Comparison of ENCODE assay signal across 8 mouse cellular contexts in genomic region chr7:17027588-17028343, GRCm38 (mm10). TPM values are rescaled to one million over a fixed set of nuclear protein-coding genes. Genes with fewer than 3 reads are reported as not detected.
A peak's percentile ranks its signal among the peaks of the same experiment; 100 is the strongest.
DNase-seq lines count a peak whose midpoint lies in the region; ATAC-seq and TF ChIP-seq lines count a peak whose summit lies in the region.

Gene Ppp5c, minus strand, starts transcription at chr7:17027924.

- peak within 1 kb of the TSS; percentile 80 to 88 for H3K4me3 ChIP-seq in MEL (ENCODE audit: control insufficient read depth in 1 of 2, insufficient read depth in 1 of 2, low read depth in 2 of 2, low read length in 2 of 2)
- peak within 1 kb of the TSS; percentile 88 for H3K4me3 ChIP-seq in cerebellum, adult 2 months (replicated peaks; ENCODE audit: insufficient read depth, low read depth, low read length)
- peak within 1 kb of the TSS; percentile 85 for H3K4me3 ChIP-seq in lung, embryonic 16.5 days (ENCODE audit: low read length)

- 0% methylated on average over 56 of the region's 58 CpGs for WGBS in cerebellum, adult 2 months
- WGBS in lung, embryonic 16.5 days, result under 1% methylated on average over 54 of the region's 58 CpGs

- peak within 1 kb of the TSS; percentile 75 for H3K4me2 ChIP-seq in lung, embryonic 16.5 days (ENCODE audit: low read depth, low read length)

- peak; percentile 14 to 43; a peak in 3 of 4 replicates for ATAC-seq in hematopoietic stem cell, adult 5-6 weeks (replicated peaks in 1 of 2; ENCODE audit: insufficient read depth in 1 of 2, low FRiP score in 2 of 2, low TSS enrichment in 1 of 2, low read depth in 1 of 2, poor library complexity in 2 of 2, severe bottlenecking in 2 of 2)
- peak; percentile 84 for ATAC-seq in lung, embryonic 16.5 days (ENCODE audit: low read depth)

- TF ChIP-seq CTCF in MEL (IDR thresholded peaks at IDR 0.05 in 2 of 3, conservative IDR thresholded peaks at IDR 0.05 in 1 of 3; ENCODE audit: control insufficient read depth in 1 of 3, insufficient read depth in 1 of 3, low read depth in 2 of 3, low read length in 3 of 3, poor library complexity in 1 of 3, severe bottlenecking in 1 of 3), result no peak
- no peak for TF ChIP-seq CTCF in cerebellum, adult 2 months (IDR thresholded peaks at IDR 0.05; ENCODE audit: borderline replicate concordance, insufficient read depth, low read depth, low read length)

- H3K4me1 ChIP-seq in MEL (ENCODE audit: control insufficient read depth in 1 of 2, insufficient read depth in 2 of 2, low read length in 2 of 2), result peaks cover 4 to 15% of the 10 kb centered on the region in 2 experiments; a peak in 3 of 4 replicates
- H3K4me1 ChIP-seq in cerebellum, adult 2 months (ENCODE audit: control insufficient read depth, insufficient read depth, low read length), result peaks cover 34% of the 10 kb centered on the region
- H3K4me1 ChIP-seq in lung, embryonic 16.5 days (replicated peaks; ENCODE audit: control insufficient read depth, insufficient read depth, low read length), result peaks cover 42% of the 10 kb centered on the region

- DNase-seq in MEL (ENCODE audit: low read depth, low spot score), result peak; percentile 94
- peak; percentile 90 to 91 for DNase-seq in cerebellum, adult 2 months
- peak; percentile 85 for DNase-seq in forelimb bud, embryonic 11.5 days (ENCODE audit: low read depth, low spot score)
- DNase-seq in layer of hippocampus, adult 9-10 months (ENCODE audit: low spot score), result peak; percentile 57
- DNase-seq in ovary, postnatal 10 days (ENCODE audit: low spot score), result peak; percentile 89
- DNase-seq in thymus, postnatal 10 days (ENCODE audit: low spot score in 2 of 2), result peak; percentile 76 to 77

- H3K9me3 ChIP-seq in MEL (replicated peaks; ENCODE audit: insufficient read depth, low read length), result no peaks in the 10 kb centered on the region
- no peaks in the 10 kb centered on the region for H3K9me3 ChIP-seq in lung, embryonic 16.5 days (ENCODE audit: control insufficient read depth, low read length)

- H3K79me2 ChIP-seq in MEL (ENCODE audit: control insufficient read depth, insufficient read depth, low read length, poor library complexity), result peaks cover 46% of the 10 kb centered on the region

- H3K36me3 ChIP-seq in MEL (ENCODE audit: control insufficient read depth in 1 of 2, insufficient read depth in 2 of 2, low read length in 2 of 2), result peaks cover 0 to 16% of the 10 kb centered on the region in 2 experiments; a peak in 3 of 4 replicates
- H3K36me3 ChIP-seq in lung, embryonic 16.5 days (ENCODE audit: control insufficient read depth, insufficient read depth, low read length), result peaks cover 11% of the 10 kb centered on the region

- H3K9ac ChIP-seq in MEL (ENCODE audit: control insufficient read depth, low read depth, low read length, poor library complexity, severe bottlenecking), result peak within 1 kb of the TSS; percentile 89
- peak within 1 kb of the TSS; percentile 91 for H3K9ac ChIP-seq in lung, embryonic 16.5 days (ENCODE audit: low read length)

- TF ChIP-seq RAD21 in MEL (IDR thresholded peaks at IDR 0.05; ENCODE audit: low read depth, low read length), result no peak

- TF ChIP-seq POLR2A in MEL (IDR thresholded peaks at IDR 0.05; ENCODE audit: control insufficient read depth in 1 of 2, insufficient read depth in 1 of 2, low read depth in 1 of 2, low read length in 2 of 2, poor library complexity in 1 of 2), result peak; percentile 57 to 70; a peak in 3 of 4 replicates
- peak; percentile 67 for TF ChIP-seq POLR2A in cerebellum, adult 2 months (IDR thresholded peaks at IDR 0.05; ENCODE audit: borderline replicate concordance, insufficient read depth, low read length)

- H3K27me3 ChIP-seq in MEL (ENCODE audit: control insufficient read depth in 1 of 2, insufficient read depth in 2 of 2, low read length in 2 of 2), result no peaks in the 10 kb centered on the region
- H3K27me3 ChIP-seq in cerebellum, adult 2 months (ENCODE audit: control insufficient read depth, insufficient read depth, low read length), result no peaks in the 10 kb centered on the region
- H3K27me3 ChIP-seq in lung, embryonic 16.5 days (ENCODE audit: control insufficient read depth, insufficient read depth, low read depth, low read length), result no peaks in the 10 kb centered on the region

- TF ChIP-seq EP300 in MEL (IDR thresholded peaks at IDR 0.05; ENCODE audit: low read depth in 1 of 2, low read length in 2 of 2), result no peak

- peak within 1 kb of the TSS; percentile 85 for H3K27ac ChIP-seq in MEL (ENCODE audit: control insufficient read depth, low read depth, low read length)
- H3K27ac ChIP-seq in cerebellum, adult 2 months (ENCODE audit: insufficient read depth, low read length), result peak within 1 kb of the TSS; percentile 71
- H3K27ac ChIP-seq in lung, embryonic 16.5 days (ENCODE audit: low read length), result peak within 1 kb of the TSS; percentile 92

TF ChIP-seq in MEL, 35 proteins besides CTCF, POLR2A, EP300 and RAD21:
- TF ChIP-seq NRF1 (IDR thresholded peaks at IDR 0.05; ENCODE audit: insufficient read depth, low read depth, low read length, poor library complexity, severe bottlenecking), result peak; percentile 74
- peak; percentile 75; the same call in 1 of the 2 replicates for TF ChIP-seq BHLHE40 (IDR thresholded peaks at IDR 0.05; ENCODE audit: borderline replicate concordance, low read depth, low read length)
- peak; percentile 82 for TF ChIP-seq HCFC1 (IDR thresholded peaks at IDR 0.05; ENCODE audit: low read depth, low read length)
- TF ChIP-seq GATA1 (IDR thresholded peaks at IDR 0.05; ENCODE audit: low read depth, low read length), result no peak
- TF ChIP-seq NELFE (IDR thresholded peaks at IDR 0.05; ENCODE audit: low read depth, low read length), result peak; percentile 70
- TF ChIP-seq UBTF (IDR thresholded peaks at IDR 0.05; ENCODE audit: borderline replicate concordance, insufficient read depth, low read depth, low read length), result no peak
- TF ChIP-seq MAZ (IDR thresholded peaks at IDR 0.05; ENCODE audit: low read depth, low read length), result peak; percentile 89
- no peak for TF ChIP-seq MEF2A (IDR thresholded peaks at IDR 0.05; ENCODE audit: extremely low read depth, insufficient replicate concordance, low read depth, low read length, poor library complexity, severe bottlenecking)
- no peak for TF ChIP-seq SMC3 (IDR thresholded peaks at IDR 0.05; ENCODE audit: low read depth, low read length)
- no peak for TF ChIP-seq ZKSCAN1 (IDR thresholded peaks at IDR 0.05; ENCODE audit: low read depth, low read length)
- peak; percentile 64; the same call in 1 of the 2 replicates for TF ChIP-seq KAT2A (conservative IDR thresholded peaks at IDR 0.05; ENCODE audit: low read depth, low read length)
- no peak for TF ChIP-seq JUND (IDR thresholded peaks at IDR 0.05; ENCODE audit: low read depth, low read length)
- TF ChIP-seq MAX (IDR thresholded peaks at IDR 0.05; ENCODE audit: low read length), result no peak
- TF ChIP-seq TCF12 (IDR thresholded peaks at IDR 0.05; ENCODE audit: low read depth, low read length), result peak; percentile 50
- TF ChIP-seq MXI1 (IDR thresholded peaks at IDR 0.05; ENCODE audit: low read depth, low read length), result 0 out of 2 replicates have a peak, but pooled peaks have one; percentile 0
- TF ChIP-seq MYB (IDR thresholded peaks at IDR 0.05; ENCODE audit: low read depth, low read length), result peak; percentile 53; the same call in 1 of the 2 replicates
- peak; percentile 69 for TF ChIP-seq SIN3A (IDR thresholded peaks at IDR 0.05; ENCODE audit: low read length)
- TF ChIP-seq RCOR1 (IDR thresholded peaks at IDR 0.05; ENCODE audit: low read depth, low read length), result 0 out of 2 replicates have a peak, but pooled peaks have one; percentile 4
- TF ChIP-seq ZC3H11A (IDR thresholded peaks at IDR 0.05; ENCODE audit: low read depth, low read length), result no peak
- TF ChIP-seq ZNF384 (IDR thresholded peaks at IDR 0.05; ENCODE audit: low read depth, low read length), result no peak
- no peak for TF ChIP-seq USF1 (IDR thresholded peaks at IDR 0.05; ENCODE audit: low read depth, low read length)
- no peak for TF ChIP-seq MYC (IDR thresholded peaks at IDR 0.05; ENCODE audit: low read depth, low read length)
- TF ChIP-seq USF2 (IDR thresholded peaks at IDR 0.05; ENCODE audit: borderline replicate concordance in 1 of 2, insufficient read depth in 1 of 2, low read depth in 1 of 2, low read length in 2 of 2), result no peak
- TF ChIP-seq GABPA (IDR thresholded peaks at IDR 0.05; ENCODE audit: low read depth, low read length), result no peak
- no peak for TF ChIP-seq ELF1 (IDR thresholded peaks at IDR 0.05; ENCODE audit: low read depth, low read length)
- TF ChIP-seq CHD1 (IDR thresholded peaks at IDR 0.05; ENCODE audit: low read depth, low read length), result no peak
- TF ChIP-seq POLR2AphosphoS2 (IDR thresholded peaks at IDR 0.05; ENCODE audit: low read length), result peak; percentile 93
- TF ChIP-seq TAL1 (IDR thresholded peaks at IDR 0.05; ENCODE audit: low read length), result no peak
- TF ChIP-seq POLR2AphosphoS5 (IDR thresholded peaks at IDR 0.05; ENCODE audit: borderline replicate concordance, low read depth, low read length), result 0 out of 2 replicates have a peak, but pooled peaks have one; percentile 8
- no peak for TF ChIP-seq CHD2 (IDR thresholded peaks at IDR 0.05; ENCODE audit: low read length)
- no peak for TF ChIP-seq MAFK (IDR thresholded peaks at IDR 0.05; ENCODE audit: borderline replicate concordance, low read depth, low read length)
- no peak for TF ChIP-seq E2F4 (IDR thresholded peaks at IDR 0.05; ENCODE audit: borderline replicate concordance, low read depth, low read length)
- TF ChIP-seq TBP (IDR thresholded peaks at IDR 0.05; ENCODE audit: low read depth, low read length), result no peak
- TF ChIP-seq ZMIZ1 (IDR thresholded peaks at IDR 0.05; ENCODE audit: low read depth, low read length), result peak; percentile 51; the same call in 1 of the 2 replicates
- peak; percentile 20; the same call in 1 of the 2 replicates for TF ChIP-seq ETS1 (IDR thresholded peaks at IDR 0.05; ENCODE audit: low read depth, low read length)

RNA-seq across cellular contexts. Expression of gene Ppp5c, which starts in this region (rescaled TPM):
- 94.2 and 101 TPM in 2 replicates for total RNA-seq in MEL (2012; rRNA removed)
- 100 to 1,000 TPM; 178 to 249 TPM for polyA plus RNA-seq in MEL (2012; ENCODE audit: insufficient read depth in 1 of 2, insufficient read length in 2 of 2, low read depth in 1 of 2, low replicate concordance in 2 of 2, missing spikeins in 1 of 2)
- 306 and 336 TPM in 2 replicates for polyA plus RNA-seq in cerebellum, adult 2 months (2012; rRNA removed)
- 80.2 and 111 TPM in 2 replicates for total RNA-seq in hematopoietic stem cell, adult 5-6 weeks (2017)
- polyA plus RNA-seq in lung, embryonic 16.5 days (2015; fragmentation: Nextera tagmentation; extraction: Ambion mirVana), result 104 and 105 TPM in 2 replicates

Comparison
In these comparisons a context has a peak if more than half of its experiments do, and no peak if none do; other contexts are left out.
1. Peak in every context shown above with its lines: DNase-seq, ATAC-seq, H3K4me3 ChIP-seq and H3K27ac ChIP-seq.